Mouse (Mus musculus): ENCODE results near the gene Hs3st2.

Gene Hs3st2

DNA sequence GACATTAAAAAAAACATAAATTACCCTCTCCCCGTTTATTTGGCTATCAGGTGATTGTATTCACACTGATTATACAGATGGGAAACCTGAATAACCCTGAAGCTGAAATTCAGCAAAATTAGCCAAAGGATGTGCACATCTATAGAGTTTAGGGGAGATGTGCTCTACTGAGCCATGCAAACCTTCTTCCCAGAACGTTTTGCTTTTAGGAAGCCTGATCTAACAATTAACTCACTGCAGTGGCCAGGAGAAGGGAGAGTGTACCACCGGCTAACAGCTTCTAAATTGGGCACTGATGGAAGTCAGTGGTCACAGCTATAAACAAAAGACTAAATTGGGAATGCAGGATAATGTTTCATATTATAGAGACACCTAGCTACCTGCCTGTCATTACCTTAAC, 66.4 kb downstream of the Hs3st2 start:
- no peak for DNase-seq (ENCODE audit: low read depth, low spot score)

DNA sequence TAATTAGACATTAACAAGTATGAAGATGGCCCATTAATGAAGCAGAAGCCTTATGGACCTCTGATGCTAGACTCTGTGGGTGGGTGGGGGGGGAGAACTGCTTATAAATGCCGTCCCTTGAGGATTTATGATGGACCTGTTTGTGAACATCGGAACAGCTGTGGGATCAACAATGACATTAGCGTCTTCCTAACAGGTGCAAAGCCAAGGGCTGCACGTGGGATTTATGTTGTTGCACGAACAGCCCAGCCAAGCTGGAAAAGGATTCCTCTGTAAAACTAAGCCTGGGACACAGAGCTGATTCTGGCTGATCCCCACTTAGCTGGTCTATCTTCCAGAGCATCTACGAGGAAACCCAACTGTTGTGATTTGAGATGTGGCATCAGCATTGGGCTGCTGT, 69.0 kb downstream of the Hs3st2 start:
- DNase-seq (ENCODE audit: low read depth, low spot score): no peak

DNA sequence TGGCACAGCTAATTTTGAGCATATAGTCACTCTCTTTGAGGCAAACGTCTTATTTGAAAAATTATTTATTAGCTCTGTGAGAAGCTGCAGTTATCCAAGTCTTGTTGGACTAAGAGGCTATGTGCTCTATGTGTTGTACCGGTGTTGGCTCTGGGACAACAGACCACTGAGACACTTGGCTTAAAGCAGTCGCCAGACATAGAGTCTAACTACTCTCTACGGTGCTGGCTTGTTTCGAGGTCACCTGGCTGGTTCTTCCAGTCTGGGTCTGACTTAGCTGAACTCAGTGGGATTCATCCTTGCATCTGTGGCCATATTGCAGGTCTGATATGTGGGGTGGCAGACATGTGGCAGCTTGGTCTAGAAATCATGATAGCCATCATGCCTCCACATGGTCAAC, 72.8 kb downstream of the Hs3st2 start:
- DNase-seq (ENCODE audit: low read depth, low spot score): no peak

DNA sequence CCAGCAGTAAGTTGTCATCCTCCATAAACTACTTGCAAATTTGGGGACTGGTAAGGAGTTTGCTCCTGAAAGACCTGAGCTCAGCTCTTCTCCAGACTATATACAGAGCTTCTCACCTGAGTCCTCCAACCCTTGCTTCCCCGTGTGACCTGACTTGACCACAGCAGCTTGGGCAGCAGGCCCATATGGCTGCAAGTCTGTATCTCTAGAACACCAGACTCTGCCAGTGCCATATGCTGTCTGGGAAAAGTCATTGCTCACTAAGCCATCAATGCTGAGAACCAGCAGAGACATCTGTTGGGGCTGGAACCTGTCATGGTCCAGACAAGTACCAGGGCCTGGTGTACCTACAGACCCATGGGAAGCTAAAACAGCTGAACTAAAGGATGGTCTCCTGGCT, 73.5 kb downstream of the Hs3st2 start:
- no peak for DNase-seq (ENCODE audit: low read depth, low spot score)

DNA sequence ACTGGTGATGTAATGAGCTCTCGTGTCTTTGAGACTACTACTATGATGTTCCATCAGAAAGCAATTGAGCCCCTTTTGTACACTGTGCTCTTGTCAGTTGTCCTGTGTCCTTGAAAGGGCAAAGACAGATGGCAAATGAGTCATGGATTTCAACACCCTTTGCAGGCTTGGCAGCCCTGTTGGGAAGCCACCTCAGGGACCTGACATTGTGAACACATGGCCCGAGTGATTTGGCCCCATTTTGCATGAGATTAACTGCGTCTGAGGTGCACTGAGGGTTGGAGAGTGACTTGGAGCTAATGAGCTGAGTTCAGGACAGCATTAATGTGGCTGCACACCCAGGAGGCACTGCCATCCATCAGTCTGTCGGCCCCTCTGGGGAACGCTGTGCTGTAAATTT, 74.7 kb downstream of the Hs3st2 start:
- DNase-seq (ENCODE audit: low read depth, low spot score): no peak

DNA sequence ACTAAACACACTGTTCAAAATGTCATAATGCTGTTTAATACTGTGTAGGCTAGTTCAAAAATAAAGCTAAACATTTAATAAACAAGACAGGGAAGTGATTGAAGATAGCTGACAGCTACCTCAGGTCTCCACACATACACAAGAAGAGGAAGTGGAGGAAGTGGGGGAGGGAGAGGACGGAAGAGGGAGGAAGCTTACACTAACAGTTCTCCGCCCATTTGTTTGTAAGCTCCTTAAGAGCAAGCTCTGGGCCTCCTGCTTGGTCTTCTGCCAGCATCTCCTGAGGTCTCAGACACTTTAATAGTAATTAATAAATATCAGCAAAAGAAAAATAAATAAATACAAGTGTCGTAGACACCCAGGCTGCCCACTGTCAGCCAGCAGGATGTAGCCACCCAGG, 77.8 kb downstream of the Hs3st2 start:
- no peak for DNase-seq (ENCODE audit: low read depth, low spot score)

DNA sequence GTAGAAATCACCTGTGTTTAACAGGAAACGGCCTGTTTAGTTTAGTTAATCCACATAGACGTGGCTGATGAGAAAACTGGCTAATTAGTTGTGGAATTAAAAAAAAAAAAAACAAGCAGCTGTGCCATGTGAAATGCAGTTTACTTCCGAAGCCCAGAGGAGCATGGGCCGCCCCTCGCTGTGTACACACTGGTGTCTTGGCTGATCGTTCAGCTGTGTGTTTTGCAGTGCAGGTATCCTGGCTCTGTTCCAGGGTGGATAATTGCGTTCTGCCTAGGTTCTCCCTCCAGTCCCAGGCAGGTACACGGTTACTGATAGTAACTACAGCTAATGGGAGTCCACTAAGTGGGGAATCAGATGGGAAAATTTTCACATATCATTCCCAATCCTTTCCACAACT, 86.6 kb downstream of the Hs3st2 start:
- no peak for DNase-seq (ENCODE audit: low read depth, low spot score)

DNA sequence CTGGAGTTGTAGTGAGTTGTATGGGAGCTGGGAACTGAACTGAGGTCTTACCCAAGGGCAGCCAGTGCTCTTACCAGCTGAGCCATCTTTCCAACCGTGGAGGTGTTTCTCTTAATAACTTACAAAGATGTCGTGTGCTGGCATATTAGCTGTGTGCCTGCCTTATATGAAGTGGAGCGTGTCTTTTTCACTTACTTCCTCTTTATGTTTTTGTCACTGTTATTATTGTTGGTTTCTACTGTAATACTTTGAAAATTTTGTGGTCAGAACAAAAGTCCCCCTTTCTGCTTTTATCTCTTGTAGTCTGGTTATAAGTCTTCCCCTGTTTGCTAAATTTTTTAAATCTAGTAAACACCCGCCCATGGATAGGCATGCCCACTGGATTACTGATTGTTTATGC, 88.4 kb downstream of the Hs3st2 start:
- DNase-seq (ENCODE audit: low read depth, low spot score): no peak

DNA sequence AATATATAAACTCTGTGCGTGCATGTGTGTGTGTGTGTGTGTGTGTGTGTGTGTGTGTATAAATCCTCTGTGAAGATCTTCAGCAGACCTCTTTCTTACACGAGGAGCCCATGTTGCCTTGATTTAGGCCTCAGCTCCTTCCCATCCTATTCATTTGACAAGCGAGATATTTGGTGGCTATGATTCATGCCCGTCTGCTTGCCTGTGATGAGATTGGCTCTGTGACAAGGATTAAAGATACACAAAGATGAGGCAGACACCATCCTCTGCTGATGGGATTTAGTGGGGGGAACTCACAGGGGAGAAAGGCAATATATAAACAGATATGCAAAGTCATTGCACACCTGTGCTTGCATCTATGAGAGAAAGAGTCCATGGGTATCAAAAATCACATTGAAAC, 92.9 kb downstream of the Hs3st2 start:
- DNase-seq (ENCODE audit: low read depth, low spot score): no peak

DNA sequence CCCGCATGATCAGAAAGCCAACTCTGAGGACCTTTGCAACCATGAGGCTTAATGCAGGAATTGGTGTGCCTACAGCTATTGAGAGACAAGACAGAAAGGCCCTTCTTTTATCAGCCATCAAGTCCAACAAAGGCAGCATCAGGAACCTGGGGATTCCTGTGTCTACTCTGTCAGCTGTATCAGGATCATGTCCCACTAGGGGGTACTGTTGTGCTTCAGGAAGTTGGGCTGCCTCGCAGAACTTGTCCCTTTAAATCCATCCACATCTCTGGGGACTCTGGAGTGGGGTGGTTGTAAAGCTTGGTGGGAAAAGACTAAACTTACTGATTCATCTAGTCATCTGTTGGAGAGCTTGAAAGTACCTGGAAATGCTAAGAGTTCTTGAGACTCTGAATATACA, 93.6 kb downstream of the Hs3st2 start:
- no peak for DNase-seq (ENCODE audit: low read depth, low spot score)

DNA sequence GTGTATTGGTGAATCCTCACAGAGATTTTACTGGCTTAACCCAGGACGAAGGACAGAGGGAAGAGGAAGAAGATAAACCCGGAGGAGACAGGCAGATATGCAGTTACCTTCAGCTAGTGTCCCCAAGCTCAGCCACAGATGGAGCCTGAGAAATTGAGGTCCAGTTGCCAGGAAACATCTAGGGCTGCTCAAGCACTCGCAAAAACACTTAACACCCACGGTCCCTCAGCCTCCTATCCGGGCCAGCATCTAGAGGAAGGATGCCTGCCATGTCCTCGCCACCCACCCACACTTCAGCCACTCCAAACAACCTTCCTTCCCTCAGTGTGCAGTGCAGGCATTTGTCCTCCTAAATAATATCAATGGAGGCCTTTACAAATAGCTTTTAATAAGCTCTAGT, 95.6 kb downstream of the Hs3st2 start:
- no peak for DNase-seq (ENCODE audit: low read depth, low spot score)

DNA sequence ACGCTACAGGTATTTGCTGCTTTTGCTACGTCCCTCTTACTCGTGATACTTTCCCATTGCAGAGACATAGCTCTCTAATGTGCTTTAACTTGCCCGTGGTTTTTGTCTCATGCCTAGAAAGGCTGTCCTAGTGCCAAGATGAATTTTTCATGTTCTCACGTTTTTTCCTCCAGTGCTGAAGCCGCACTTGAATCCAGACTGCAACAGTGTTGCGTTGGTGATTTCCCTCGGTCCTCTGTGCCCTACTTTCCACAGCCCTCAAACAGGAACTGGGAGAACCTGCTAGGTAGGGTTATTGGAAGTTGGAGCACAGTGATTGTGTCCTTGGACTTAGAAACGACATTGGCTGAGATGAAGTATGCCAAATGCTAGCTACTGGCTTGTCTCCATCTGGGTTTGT, 97.7 kb downstream of the Hs3st2 start:
- DNase-seq (ENCODE audit: low read depth, low spot score): no peak

DNA sequence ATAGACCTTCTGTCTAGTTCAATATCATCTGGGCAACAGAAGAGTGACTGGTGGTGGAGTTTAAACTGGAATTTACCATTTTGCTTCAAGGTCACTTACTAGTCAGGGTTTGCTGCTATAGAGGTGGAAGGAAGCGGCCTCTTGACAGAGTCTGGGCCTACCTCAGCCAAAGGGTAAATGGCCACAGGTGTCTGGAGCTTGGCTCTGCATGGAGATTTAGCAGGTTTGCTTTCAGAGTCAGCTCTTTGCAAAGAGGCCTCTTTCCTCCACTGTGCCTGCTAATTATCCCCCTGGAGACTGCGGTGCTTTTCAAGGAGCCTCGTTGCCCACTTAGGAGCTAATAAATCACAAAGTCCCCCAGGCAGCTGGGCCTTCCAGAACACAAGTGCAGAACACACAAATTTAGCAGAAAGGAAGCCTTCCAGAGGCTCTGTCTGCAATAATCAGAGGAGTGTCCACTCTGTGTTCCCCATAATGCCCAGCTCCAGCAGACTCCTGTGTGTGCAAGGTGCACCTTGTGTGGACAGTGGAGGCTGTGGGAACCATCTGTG, 99.9 kb downstream of the Hs3st2 start:
- no peak for DNase-seq (ENCODE audit: low read depth, low spot score)

DNA sequence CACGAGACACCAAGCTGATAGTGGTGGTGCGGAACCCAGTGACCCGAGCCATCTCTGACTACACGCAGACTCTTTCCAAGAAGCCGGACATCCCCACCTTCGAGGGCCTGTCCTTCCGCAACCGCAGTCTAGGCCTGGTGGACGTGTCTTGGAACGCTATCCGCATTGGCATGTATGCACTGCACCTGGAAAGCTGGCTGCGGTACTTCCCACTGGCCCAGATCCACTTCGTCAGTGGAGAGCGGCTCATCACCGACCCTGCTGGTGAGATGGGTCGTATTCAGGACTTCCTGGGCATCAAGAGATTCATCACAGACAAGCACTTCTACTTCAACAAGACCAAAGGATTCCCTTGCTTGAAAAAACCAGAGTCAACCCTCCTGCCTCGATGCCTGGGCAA, 108.9 kb downstream of the Hs3st2 start:
- no peak for DNase-seq (ENCODE audit: low read depth, low spot score)

DNA sequence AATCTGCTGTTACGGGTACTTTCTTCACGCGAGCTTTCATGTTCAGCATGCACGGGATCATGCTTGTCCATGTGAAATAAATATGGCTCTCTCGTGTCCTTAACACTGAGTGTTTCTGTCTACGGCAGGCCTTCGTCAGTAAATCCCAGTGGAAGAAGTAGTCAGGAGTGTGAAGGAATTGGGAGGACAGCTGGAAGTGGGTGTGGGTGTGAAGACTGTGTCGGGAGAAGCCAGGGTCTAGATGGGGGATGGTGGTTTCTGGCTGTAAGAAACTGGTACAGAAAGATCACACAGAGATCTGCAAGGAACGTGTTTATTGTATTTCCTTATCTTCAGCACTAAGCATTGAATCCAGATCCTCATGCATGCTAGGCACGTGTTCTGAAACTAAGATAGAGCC, 110.0 kb downstream of the Hs3st2 start:
- no peak for DNase-seq (ENCODE audit: low read depth, low spot score)

DNA sequence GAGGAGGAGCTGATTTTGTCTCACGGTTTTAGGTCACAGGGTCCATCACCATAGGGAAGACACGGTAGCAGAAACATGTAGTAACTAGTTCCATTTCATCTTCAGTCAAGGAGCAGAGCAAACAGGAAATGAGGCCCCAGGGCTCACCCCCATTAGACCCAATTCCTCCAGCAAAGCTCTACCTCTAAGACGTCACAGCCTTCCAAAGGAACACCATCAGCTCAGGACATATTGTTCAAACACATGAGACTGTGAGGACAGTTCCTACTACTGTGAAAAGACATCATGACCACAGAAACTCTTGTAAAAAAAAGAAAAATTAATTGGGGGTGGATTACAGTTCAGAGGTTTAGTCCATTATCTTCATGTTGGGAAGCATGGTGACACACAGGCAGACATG, 125.1 kb downstream of the Hs3st2 start:
- DNase-seq (ENCODE audit: low read depth, low spot score): no peak

DNA sequence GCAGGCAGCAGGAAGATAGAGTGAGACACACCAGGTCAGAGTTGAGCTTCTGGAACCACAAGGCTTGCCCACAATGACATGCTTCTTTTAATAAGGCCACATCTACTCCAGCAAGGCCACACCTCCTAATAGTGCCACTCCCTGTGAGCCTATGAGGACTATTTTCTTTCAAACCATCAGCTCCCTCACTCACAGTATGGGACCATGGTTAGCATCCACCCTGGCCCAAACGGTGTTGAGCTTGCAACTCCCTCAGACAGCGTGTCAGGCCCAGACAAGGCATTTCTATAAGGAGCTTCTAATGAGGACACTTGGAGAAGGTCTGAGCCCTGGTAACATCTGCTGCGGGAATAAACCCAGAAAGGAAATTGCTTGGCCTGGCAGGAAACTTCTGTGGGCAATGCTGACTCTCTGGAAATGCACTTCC, 125.5 kb downstream of the Hs3st2 start:
- DNase-seq (ENCODE audit: low read depth, low spot score): no peak

DNA sequence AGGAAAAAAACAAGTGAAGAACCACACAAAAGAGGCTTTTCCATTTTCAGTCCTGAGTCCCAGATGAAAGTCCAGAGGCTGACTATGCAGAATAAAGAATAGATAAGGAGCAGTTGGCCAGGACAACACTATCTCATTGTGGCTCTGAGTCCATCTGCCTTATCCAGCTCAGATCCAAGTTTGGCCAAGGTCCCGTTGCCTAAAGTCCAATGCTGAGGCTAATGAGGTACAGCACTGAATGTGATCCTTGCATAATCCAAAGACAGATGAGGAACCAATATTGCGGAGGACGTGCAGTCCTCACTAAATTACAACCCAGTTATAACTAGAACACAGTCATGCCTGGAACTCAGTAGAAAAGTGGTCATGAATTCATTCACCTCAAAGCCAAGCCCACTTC, 130.5 kb downstream of the Hs3st2 start:
- DNase-seq (ENCODE audit: low read depth, low spot score): no peak

DNA sequence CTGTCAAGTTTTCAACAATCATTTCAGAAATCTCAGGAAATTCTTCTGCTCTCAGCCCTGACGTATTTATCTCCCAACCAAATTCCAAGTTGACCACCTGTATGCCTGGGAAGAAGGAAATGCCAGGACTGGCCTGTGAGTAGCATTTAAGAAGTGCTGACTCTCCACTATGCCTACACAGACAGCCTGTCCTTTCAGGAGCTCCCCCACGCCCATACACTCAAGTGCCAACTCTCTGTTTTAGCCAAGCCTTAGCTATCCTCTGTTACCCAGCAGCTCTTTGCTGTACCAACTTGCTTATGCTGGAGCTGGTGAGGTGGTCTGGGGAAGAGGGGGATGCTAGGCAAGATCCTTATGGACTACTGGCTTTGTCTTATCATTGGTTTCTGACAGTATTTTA, 137.4 kb downstream of the Hs3st2 start:
- DNase-seq (ENCODE audit: low read depth, low spot score): no peak

DNA sequence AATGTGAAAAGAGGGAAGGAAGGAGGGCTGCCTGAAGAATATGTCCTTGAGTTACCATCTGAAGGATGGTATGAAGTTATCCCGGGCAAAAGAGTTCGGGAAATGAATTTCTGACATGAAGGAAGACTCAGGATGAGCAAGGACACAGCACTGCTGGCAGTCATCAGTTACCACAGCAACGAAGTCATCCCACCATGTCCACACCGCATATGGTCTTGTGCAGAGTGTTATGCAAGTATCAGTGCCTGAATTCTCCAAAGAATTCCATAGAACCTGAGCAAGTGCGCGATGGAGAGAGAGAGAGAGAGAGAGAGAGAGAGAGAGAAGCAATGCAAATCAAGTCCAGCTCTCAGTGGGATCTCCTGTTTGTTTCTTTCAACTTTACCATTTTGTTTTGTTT, 142.0 kb downstream of the Hs3st2 start:
- DNase-seq (ENCODE audit: low read depth, low spot score): no peak

DNA sequence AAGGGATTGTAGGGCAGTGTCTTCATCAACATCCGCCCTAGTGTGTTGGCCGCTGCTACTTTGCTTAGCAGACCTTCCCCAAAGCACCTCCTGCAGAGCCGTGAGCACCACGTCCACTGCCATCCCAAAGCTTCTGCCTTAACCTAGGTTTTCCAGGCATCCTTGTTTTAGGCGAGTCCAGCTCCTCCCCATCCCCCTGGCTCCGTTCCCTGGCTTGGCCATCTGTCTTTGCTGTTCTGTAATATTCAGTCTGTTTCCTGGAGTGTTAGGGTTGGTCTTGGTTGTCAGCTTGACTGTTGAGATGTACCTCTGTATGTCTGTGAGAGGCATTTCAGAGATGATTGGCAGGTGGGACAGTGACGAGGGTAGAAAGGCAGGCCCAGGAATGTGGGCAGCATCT, 142.7 kb downstream of the Hs3st2 start:
- DNase-seq (ENCODE audit: low read depth, low spot score): no peak

DNA sequence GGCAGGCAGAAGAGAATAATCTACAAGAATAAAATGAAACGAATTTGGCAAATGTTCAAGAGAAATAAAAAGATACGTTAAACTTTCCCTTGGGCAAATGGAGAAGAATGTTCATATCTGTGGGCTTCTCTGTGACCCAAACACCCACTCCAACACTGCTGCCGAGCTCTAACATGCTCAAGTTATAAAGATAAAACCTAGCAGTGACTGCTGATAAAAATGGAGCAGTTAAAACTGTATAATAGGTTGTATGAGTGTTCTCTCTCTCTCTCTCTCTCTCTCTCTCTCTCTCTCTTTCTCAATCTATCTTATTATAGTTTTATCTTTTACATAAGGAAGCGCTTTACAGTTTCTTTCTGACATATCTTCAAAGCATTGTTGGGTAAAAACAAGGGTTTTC, 144.3 kb downstream of the Hs3st2 start:
- DNase-seq (ENCODE audit: low read depth, low spot score): no peak

DNA sequence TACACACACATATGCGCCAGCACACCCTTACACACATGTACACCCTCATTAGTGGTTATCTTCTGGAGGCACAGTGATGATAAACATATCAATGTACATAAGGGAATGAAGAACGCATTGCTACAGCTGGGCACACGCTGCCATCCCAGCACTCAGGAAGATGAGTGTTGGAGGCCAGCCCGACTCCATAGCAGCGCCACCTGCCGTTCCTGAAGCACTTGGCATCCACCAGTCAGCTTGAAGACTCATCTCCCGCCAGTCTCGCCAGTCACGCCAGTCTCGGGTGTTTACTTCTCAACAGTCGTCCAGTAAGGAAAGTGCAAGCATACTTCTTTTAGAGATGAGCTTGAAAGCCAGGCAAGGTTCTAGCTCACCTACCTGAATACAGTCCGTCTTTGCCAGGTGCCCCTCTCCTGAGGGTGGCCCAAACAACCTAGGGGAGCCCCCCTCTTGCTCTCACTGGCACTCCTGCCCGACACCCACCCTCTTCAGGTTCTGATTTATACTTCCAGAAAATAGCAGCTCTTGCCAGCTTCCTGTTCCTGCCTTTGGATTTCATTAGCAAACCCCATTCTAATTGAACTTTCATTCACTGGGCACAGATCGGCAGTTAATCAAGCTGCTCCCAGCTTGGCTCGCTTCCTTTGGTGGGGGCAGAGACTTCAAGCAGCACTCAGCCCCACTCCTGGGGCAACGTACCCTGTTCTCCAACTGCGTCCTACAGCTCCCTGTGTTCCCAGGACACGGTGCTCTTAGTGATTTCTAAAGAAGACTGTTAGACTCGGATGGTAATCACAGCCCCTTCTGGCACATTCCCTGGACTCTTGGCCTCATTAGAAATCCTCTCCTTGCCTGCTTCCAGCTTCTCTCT, 148.0 kb downstream of the Hs3st2 start:
- DNase-seq (ENCODE audit: low read depth, low spot score): peak; percentile 9

DNA sequence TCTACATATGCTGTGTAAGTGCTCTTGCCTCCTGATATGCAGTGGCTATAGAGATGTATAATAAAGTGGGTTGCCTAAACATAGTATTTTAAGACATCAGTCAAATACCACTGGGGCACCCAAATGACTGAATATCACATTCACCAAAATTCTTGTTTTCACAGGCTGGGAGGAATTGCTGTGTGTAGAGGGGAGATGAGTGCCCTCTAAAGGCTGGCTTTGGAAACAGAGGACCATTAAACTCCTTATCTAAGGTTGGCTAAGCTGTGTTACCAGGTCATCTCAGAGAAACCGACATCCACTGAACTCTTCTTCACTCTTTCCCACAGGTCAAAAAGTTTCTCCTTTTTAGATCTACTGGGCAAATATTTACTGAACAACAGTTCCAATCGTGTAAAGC, 150.8 kb downstream of the Hs3st2 start:
- DNase-seq (ENCODE audit: low read depth, low spot score): no peak
